Mouse (Mus musculus): ENCODE data around the gene Alcam. TPM values are rescaled to one million over a fixed set of nuclear protein-coding genes. Genes with fewer than 3 reads are reported as not detected.

The Alcam gene
- polyA plus RNA-seq, 1 experiment, result 1.9 TPM

GRCm38 (mm10) chr16:52263751-52264150 lies 190.1 kb downstream of the Alcam start:
- TF ChIP-seq CTCF (IDR thresholded peaks at IDR 0.05; ENCODE audit: control insufficient read depth, insufficient read depth, insufficient replicate concordance, low read depth, low read length) (no peak), POLR2A (IDR thresholded peaks at IDR 0.05; ENCODE audit: control insufficient read depth, low read depth, low read length) (no peak)
- Histone ChIP-seq H3K27me3 (ENCODE audit: control insufficient read depth, insufficient read depth, low read length) (no peaks in the 10 kb centered on the region), H3K36me3 (ENCODE audit: control insufficient read depth, insufficient read depth, low read length) (no peaks in the 10 kb centered on the region), H3K27ac (ENCODE audit: control insufficient read depth, insufficient read depth, low read depth, low read length) (no peak overlapping the region), H3K4me1 (ENCODE audit: control insufficient read depth, insufficient read depth, low read length) (no peaks in the 10 kb centered on the region), H3K4me3 (ENCODE audit: control insufficient read depth, low read depth, low read length) (no peak overlapping the region)

- TF ChIP-seq CTCF (IDR thresholded peaks at IDR 0.05; ENCODE audit: control insufficient read depth, insufficient read depth, insufficient replicate concordance, low read depth, low read length) (no peak), POLR2A (IDR thresholded peaks at IDR 0.05; ENCODE audit: control insufficient read depth, low read depth, low read length) (no peak)
- Histone ChIP-seq H3K4me3 (ENCODE audit: control insufficient read depth, low read depth, low read length) (no peak overlapping the region), H3K27me3 (ENCODE audit: control insufficient read depth, insufficient read depth, low read length) (no peaks in the 10 kb centered on the region), H3K4me1 (ENCODE audit: control insufficient read depth, insufficient read depth, low read length) (no peaks in the 10 kb centered on the region), H3K27ac (ENCODE audit: control insufficient read depth, insufficient read depth, low read depth, low read length) (no peak overlapping the region), H3K36me3 (ENCODE audit: control insufficient read depth, insufficient read depth, low read length) (no peaks in the 10 kb centered on the region)
These were observed 191.3 kb downstream of the Alcam start for GRCm38 (mm10) chr16:52262582-52262981.

- H3K36me3 ChIP-seq (ENCODE audit: control insufficient read depth, insufficient read depth, low read length), result no peaks in the 10 kb centered on the region
- no peaks in the 10 kb centered on the region for H3K27me3 ChIP-seq (ENCODE audit: control insufficient read depth, insufficient read depth, low read length)
- no peak overlapping the region for H3K4me3 ChIP-seq (ENCODE audit: control insufficient read depth, low read depth, low read length)
- H3K27ac ChIP-seq (ENCODE audit: control insufficient read depth, insufficient read depth, low read depth, low read length), result no peak overlapping the region
- no peak for TF ChIP-seq POLR2A (IDR thresholded peaks at IDR 0.05; ENCODE audit: control insufficient read depth, low read depth, low read length)
- no peak for TF ChIP-seq CTCF (IDR thresholded peaks at IDR 0.05; ENCODE audit: control insufficient read depth, insufficient read depth, insufficient replicate concordance, low read depth, low read length)
- no peaks in the 10 kb centered on the region for H3K4me1 ChIP-seq (ENCODE audit: control insufficient read depth, insufficient read depth, low read length)
These were observed 192.1 kb downstream of the Alcam start for GRCm38 (mm10) chr16:52261755-52262154.

GRCm38 (mm10) chr16:52250935-52251334 lies 202.9 kb downstream of the Alcam start:
- Histone ChIP-seq H3K4me1 (ENCODE audit: control insufficient read depth, insufficient read depth, low read length) (no peaks in the 10 kb centered on the region), H3K27ac (ENCODE audit: control insufficient read depth, insufficient read depth, low read depth, low read length) (no peak overlapping the region), H3K36me3 (ENCODE audit: control insufficient read depth, insufficient read depth, low read length) (no peaks in the 10 kb centered on the region), H3K4me3 (ENCODE audit: control insufficient read depth, low read depth, low read length) (no peak overlapping the region), H3K27me3 (ENCODE audit: control insufficient read depth, insufficient read depth, low read length) (no peaks in the 10 kb centered on the region)
- TF ChIP-seq POLR2A (IDR thresholded peaks at IDR 0.05; ENCODE audit: control insufficient read depth, low read depth, low read length), result no peak
- no peak for TF ChIP-seq CTCF (IDR thresholded peaks at IDR 0.05; ENCODE audit: control insufficient read depth, insufficient read depth, insufficient replicate concordance, low read depth, low read length)

- Histone ChIP-seq H3K36me3 (ENCODE audit: control insufficient read depth, insufficient read depth, low read length) (no peaks in the 10 kb centered on the region), H3K4me3 (ENCODE audit: control insufficient read depth, low read depth, low read length) (no peak overlapping the region)
These were observed 203.7 kb downstream of the Alcam start for GRCm38 (mm10) chr16:52250196-52250595.

GRCm38 (mm10) chr16:52243421-52243973 lies 210.4 kb downstream of the Alcam start:
- H3K4me3 ChIP-seq (ENCODE audit: control insufficient read depth, low read depth, low read length), result no peak overlapping the region
- H3K27ac ChIP-seq (ENCODE audit: control insufficient read depth, insufficient read depth, low read depth, low read length), result no peak overlapping the region
- H3K27me3 ChIP-seq (ENCODE audit: control insufficient read depth, insufficient read depth, low read length), result no peaks in the 10 kb centered on the region
- H3K4me1 ChIP-seq (ENCODE audit: control insufficient read depth, insufficient read depth, low read length), result no peaks in the 10 kb centered on the region
- H3K36me3 ChIP-seq (ENCODE audit: control insufficient read depth, insufficient read depth, low read length), result no peaks in the 10 kb centered on the region
- TF ChIP-seq POLR2A (IDR thresholded peaks at IDR 0.05; ENCODE audit: control insufficient read depth, low read depth, low read length), result no peak
- TF ChIP-seq CTCF (IDR thresholded peaks at IDR 0.05; ENCODE audit: control insufficient read depth, insufficient read depth, insufficient replicate concordance, low read depth, low read length), result no peak

More at GRCm38 (mm10) chr16:52250196-52250595, 203.7 kb downstream of the Alcam start:
- TF ChIP-seq POLR2A (IDR thresholded peaks at IDR 0.05; ENCODE audit: control insufficient read depth, low read depth, low read length), result no peak
- no peak for TF ChIP-seq CTCF (IDR thresholded peaks at IDR 0.05; ENCODE audit: control insufficient read depth, insufficient read depth, insufficient replicate concordance, low read depth, low read length)
- H3K27me3 ChIP-seq (ENCODE audit: control insufficient read depth, insufficient read depth, low read length), result no peaks in the 10 kb centered on the region
- H3K27ac ChIP-seq (ENCODE audit: control insufficient read depth, insufficient read depth, low read depth, low read length), result no peak overlapping the region
- no peaks in the 10 kb centered on the region for H3K4me1 ChIP-seq (ENCODE audit: control insufficient read depth, insufficient read depth, low read length)

GRCm38 (mm10) chr16:52242144-52242543 lies 211.7 kb downstream of the Alcam start:
- TF ChIP-seq POLR2A (IDR thresholded peaks at IDR 0.05; ENCODE audit: control insufficient read depth, low read depth, low read length), result no peak
- no peak for TF ChIP-seq CTCF (IDR thresholded peaks at IDR 0.05; ENCODE audit: control insufficient read depth, insufficient read depth, insufficient replicate concordance, low read depth, low read length)
- no peak overlapping the region for H3K4me3 ChIP-seq (ENCODE audit: control insufficient read depth, low read depth, low read length)
- no peaks in the 10 kb centered on the region for H3K36me3 ChIP-seq (ENCODE audit: control insufficient read depth, insufficient read depth, low read length)
- no peak overlapping the region for H3K27ac ChIP-seq (ENCODE audit: control insufficient read depth, insufficient read depth, low read depth, low read length)
- no peaks in the 10 kb centered on the region for H3K4me1 ChIP-seq (ENCODE audit: control insufficient read depth, insufficient read depth, low read length)
- H3K27me3 ChIP-seq (ENCODE audit: control insufficient read depth, insufficient read depth, low read length), result no peaks in the 10 kb centered on the region

Measured in testis, adult 2 months (tissue).